Mouse (Mus musculus): ENCODE data around the gene Ap2m1. TPM values are rescaled to one million over a fixed set of nuclear protein-coding genes. Genes with fewer than 3 reads are reported as not detected.

The Ap2m1 gene
- polyA plus RNA-seq, 1 experiment = 405 TPM

DNA sequence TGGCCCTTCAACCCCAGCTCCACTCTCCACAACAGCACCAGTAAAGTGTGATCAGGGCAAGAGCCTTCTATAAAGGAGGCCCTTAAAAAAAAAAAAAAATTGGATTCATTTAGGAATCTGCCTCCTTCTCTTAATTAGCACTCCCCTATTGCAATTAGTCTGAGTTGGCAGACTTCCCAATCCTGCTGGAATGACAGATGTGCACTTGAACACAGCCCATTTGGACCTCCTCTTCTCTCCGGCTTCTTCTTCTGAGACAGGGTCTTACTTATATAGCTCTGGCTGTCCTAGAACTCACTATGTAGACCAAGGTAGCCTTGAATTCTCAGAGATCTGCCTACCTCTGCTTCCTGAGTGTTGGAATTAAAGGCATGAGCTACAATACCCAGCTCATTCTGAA, 5.9 kb upstream of the Ap2m1 start:
- DNase-seq (ENCODE audit: low read depth) = no peak

DNA sequence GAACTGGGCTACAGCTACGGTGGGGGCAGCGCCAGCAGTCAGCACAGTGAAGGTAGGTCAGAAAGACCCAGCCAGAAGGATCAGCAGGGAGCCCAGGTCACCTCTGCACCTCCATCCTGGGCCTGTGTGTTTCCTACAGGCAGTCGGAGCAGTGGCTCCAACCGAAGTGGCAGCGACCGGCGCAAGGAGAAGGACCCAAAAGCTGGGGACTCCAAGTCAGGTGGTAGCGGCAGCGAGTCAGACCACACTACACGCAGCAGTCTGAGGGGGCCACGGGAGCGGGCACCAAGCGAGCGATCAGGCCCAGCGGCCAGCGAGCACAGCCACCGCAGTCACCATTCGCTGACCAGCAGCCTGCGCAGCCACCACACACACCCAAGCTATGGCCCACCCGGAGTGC, 4.3 kb upstream of the Ap2m1 start:
- no peak for DNase-seq (ENCODE audit: low read depth)

DNA sequence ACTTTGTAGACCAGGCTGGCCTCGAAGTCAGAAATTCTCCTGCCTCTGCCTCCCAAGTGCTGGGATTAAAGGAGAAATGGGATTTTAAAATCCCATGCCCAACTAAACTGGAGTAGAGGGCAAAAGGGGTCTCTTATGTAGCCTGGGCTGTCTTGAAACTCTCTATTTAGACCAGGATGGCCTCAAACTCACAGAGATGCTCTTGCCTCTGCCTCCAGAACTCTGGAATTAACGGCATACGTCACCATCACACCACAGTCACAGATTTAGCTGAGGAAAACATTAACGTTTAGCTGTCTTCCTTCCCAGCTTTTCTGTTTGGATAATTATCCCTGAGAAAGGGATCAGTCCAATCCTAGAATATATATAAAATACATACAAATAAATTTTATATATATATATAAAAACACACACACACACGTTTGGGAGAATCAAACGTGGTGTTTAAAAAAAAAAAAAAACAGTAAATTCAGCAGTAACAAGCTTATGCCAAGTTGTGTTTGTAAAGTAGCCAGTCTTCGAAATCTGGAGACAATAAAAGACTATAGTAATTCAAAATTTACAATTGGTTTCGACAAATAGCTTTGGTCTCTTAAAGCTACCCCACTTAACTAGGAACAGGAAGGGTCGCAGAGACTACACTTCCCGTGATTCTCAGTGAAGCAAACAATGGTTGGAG, 522 bp upstream of the Ap2m1 start:
- no peak for DNase-seq (ENCODE audit: low read depth)

DNA sequence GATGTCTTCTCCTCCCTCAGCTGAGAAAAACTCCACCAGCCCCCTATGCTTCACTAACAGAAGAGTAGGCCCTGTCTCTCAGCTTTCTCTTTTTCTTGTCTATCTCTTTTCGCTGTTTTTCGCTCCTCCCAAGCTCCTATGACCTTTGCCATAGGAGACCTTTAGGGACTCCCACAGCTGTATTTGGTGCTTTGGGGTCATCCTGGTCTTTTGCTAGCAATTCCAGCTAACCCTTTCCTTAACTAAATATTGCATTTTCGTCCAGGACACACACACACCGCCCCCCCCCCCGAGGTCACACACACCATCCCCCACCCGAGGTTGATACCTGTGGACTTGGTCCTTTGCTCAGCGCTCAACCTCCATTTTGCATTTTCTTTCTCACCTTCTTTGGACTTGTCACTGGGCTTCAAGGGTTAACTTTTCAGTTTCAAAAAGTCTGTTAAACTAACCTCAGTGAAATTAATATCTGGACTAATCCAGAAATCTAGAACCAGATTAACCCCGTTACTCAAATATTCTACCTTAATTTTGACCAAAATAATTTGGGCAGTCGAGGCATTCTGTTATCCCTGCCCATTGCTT, 895 bp downstream of the Ap2m1 start:
- DNase-seq (ENCODE audit: low read depth) = no peak

DNA sequence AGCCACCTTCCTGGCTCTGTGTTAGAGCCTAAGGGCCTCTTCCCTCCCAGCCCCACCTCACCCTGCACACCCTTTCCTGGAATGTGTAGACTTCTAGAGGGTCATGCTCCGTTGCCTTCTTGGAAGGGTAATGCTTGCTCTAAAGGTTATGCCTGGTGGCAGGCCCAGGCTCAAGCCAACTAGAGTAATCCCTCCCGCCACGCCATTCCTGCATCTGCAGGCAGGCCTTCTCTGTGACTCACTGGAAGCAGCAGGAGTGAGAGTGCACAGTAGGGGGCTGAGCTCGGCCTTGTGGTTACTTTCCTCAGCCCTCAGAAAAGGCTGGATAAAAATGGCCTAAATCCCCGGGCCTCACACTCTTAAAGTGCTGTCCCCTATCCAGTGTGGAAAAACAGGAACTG, 1.8 kb downstream of the Ap2m1 start:
- no peak for DNase-seq (ENCODE audit: low read depth)

DNA sequence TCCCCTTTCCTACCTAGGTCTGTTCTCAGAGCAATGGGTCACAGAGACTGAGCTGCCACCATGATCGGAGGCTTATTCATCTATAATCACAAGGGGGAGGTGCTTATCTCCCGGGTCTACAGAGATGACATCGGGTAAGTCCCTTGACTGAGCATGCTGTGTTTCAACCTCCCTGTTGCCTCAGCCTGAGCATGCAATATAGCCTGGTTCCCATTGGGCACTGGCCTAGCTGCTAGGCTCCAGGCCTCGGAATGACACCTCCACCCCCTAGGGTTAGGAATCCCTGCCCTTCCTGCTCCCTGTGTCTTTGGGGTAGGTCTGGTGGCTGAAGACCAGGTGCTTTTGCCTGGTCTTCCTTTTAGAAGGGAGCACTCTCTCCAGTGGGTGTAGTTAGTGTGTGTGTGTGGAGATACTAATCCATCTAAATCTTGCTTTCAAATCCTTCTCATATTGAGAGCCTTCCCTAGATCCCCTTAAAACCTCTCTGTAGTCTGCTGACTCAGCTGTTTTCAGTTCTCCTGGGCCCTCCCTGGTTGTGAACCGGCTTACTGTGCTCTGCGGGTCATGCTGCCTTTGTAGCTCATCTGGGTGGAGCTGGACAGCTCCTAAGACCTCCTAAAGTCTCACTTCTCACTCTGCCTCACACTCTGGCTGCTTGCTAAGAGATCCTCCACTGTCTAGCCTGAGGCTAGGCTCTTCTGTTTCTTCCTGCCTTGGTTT, 2.5 kb downstream of the Ap2m1 start:
- no peak for DNase-seq (ENCODE audit: low read depth)

DNA sequence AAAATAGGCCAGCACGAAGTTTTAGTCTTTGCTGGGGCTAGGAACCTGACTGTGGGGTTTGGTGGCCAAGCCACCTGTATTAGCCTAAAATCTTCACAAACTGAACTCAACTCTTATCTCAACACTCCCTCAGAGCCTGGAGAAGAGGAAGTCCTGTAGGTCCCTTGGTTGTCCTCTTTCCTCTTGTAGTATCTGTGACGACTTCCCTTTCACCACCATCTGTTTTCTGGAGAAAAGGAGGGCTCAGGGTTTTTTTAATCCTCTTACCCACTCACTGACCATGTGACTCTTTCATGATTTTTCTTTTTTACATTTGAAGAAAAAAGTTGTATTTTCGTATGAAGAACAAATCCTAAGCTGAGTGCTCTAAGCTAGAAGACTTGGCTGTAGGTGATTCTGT, 4.4 kb downstream of the Ap2m1 start:
- no peak for DNase-seq (ENCODE audit: low read depth)

DNA sequence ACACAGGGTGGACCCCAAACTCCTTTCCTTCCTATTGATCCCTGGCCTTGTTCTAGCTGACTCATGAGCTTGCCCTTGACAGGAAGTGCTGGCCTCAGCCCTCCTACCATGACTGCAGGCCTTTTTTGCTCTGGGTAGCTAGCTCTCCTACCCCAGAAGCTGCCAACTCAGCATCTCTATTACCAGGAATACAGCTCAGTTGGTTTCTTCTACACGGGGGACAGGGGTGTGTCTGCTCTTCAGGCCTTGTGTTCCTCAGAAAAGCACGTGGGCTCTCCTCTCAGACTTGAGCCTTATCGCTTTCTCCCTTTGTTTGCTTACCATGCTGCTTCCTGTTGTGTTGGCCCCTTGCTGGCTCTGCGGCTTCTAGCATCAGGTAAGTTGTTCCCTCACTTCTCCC, 5.2 kb downstream of the Ap2m1 start:
- no peak for DNase-seq (ENCODE audit: low read depth)

DNA sequence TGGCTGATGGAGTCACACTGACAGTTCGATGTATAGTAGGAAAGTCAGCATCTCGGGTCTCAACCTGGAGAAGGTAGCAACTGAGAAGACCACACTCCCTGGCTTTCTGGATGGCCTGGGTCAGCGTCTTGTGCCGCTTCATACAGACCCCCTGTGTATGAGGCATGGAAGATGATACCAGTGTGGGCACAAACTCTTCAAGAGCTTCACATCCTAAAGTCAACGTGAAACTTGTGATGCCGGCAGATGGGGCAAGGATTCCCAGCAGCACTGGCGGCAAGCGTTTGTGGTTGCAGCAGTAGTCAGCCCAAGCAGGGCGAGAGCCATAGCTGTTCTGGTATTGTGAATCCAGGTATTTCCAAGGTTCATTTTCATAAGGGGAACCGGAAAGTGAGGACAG, 10.4 kb downstream of the Ap2m1 start:
- DNase-seq (ENCODE audit: low read depth) = no peak

DNA sequence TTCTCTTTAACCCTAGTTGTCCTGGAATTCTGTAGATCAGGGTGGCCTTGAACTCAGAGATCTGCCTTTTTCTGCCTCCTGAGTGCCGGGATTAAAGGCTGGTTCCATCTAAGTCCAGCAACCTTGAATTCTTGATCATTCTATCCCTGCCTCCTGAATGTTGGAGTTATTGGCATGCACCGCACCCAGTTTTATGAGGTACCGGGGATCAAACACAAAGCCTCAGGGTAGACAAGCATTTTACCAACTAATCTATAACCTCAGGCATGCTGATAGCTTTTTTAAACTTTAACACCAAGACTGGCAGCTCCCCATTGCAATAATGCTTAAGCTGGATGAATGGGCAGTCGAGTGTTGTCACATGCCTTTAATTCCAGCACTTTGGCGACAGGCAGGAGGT, 12.1 kb downstream of the Ap2m1 start:
- DNase-seq (ENCODE audit: low read depth) = no peak

DNA sequence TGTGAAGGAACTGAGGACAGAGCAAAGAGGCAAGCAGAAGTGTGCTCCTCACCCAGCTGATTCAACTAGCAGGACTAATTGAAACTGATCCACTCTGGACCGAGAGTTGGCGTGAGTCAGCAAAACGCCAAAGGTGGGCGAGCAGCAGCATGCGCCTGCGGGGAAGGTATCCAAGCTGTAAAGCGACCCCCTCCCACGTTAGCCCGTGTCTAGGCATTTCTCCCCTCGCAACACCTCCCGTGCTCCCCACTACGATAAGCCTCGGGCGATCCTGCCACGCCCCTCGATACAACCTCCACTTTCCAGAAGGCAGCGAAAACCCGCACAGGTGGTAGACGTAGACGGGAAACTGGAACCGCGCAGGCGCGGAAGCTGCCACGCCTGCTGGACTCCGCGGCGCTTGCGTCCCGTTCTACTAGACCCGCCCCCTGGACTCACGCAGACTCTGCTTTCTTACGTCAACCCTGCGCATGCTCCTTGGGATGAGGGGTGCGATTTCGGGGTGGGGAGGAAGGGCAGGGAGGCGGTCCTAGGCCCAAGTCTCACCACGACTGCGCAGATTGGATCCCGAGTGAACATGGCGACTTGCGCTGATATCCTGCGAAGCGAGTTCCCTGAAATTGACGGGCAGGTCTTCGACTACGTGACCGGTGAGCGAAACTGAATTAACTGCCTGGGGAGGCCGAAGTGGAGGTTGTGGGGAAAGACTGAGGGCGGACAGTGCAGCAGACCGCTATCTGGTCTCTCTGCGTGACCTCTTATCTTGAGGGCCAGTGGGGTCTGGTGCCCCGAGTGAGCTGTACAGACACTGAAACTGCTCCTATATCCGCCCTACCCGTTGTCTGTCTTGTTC, 13.0 kb downstream of the Ap2m1 start, which contains the start of gene Abcf3:
Gene Abcf3 (plus strand): TSS at position 482 of the 853 bp plus-strand sequence.
- peak; percentile 91 for DNase-seq (ENCODE audit: low read depth)

DNA sequence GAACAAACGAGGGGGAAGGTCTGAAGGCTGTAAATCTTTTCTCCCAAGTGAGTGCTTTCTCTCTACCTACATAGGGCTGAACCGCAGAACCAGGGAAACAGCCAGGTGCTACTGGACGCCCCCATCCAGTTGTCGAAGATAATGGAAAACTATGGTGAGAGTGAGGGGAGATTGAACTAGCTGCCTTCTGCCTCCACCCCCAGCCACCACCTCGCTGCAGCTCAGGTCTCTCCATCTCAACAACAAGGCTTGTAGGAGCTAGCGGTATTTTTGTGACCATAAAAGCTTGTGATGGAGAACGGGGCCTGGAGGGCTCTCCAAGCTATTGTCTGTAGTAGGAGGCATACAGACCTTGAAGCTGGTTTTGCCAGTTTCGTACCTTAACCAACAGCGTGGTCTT, 13.9 kb downstream of the Ap2m1 start:
- DNase-seq (ENCODE audit: low read depth) = no peak

DNA sequence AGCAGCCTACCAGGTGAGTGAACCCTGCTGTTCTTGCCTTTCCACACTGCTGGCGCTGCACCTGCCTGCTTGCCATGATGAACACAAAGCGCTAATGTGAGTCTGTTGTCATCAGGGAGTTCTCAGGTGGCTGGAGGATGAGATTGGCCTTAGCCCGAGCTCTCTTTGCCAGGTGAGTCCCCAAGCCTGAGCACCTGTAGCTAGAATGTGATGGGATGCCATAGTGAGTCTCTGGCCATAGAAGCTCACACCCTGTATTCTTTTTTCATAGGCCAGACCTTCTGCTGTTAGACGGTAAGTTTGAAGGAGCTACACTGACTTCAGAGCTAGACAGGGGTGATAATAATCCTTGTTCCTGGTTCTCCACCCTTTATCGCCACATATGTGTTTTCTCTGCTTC, 16.4 kb downstream of the Ap2m1 start:
- DNase-seq (ENCODE audit: low read depth) = no peak

DNA sequence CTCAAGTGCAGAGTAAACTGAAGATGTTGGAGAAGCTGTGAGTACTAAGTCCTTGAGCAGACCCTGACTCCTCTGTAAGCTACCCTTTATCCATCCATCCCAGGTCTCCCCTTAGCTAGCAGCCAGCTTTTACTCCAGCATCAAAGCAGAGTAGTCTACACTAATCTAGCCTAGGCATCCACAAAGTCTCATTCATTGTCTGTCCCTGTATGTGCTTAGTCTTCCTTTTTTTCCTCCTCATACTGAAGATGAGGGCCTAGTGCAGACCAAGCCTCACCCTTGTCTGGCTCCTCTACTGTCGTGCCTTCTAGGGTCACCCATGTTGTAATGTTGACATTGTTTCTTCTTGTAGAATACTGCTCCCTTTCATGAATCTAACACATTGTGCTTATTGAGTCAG, 17.3 kb downstream of the Ap2m1 start:
- no peak for DNase-seq (ENCODE audit: low read depth)

DNA sequence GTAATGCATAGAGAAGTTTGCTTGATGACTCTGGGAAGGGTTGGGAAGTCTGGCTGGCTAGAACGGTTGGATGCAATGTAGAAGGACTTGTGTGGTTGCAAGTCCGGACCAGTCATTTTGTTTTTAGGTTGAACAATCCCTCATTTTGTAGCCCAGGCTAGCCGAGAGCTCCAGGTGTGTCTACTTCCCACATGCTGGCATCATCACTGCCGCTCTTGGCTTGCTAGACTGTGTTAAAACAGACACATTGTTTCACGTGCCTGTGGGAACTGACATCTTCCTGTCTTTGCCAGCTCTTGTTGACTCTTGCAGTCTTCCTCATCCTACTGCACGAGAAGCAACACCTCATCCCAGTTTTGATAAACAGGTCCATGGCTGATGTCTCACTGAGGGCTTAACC, 19.7 kb downstream of the Ap2m1 start:
- DNase-seq (ENCODE audit: low read depth) = no peak

DNA sequence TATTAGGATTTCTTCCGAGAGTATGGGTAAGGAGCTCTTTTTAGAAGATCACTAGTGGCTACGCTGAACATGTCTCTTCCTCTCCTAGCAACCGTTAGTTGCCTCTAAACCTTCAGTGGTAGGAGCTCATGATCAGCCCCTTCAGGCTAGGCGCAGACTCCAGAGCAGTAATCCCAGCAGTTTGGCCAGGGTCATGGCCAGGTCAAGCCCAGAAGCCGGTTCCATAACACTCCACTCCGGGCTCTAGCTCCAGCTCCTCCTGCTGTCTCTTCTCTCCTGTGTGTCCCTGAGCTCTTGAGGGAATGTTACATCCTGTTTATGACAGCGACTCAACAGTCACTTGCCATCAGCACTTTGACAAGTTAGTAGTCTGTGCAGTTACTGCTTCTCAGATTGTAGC, 22.1 kb downstream of the Ap2m1 start:
- DNase-seq (ENCODE audit: low read depth) = no peak

DNA sequence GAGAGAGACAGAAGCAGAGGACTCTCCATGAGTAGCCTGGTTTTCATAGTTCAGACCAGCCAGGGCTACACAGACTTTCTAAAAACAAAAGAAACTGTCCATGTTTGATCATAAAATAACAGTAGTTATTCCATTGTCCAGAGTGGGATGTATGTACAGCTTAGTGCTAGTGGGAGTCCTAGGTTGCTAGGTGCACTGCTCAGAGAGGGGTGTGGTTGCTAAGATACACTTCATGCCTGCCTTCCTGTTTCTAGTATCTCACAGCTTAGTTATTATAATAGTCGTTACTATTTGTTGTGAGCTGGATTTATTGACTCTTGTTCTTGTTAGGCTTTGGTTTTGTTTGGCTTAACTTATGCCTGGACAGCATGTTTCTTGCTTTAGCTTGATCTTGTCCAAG, 29.8 kb downstream of the Ap2m1 start:
- DNase-seq (ENCODE audit: low read depth) = no peak

DNA sequence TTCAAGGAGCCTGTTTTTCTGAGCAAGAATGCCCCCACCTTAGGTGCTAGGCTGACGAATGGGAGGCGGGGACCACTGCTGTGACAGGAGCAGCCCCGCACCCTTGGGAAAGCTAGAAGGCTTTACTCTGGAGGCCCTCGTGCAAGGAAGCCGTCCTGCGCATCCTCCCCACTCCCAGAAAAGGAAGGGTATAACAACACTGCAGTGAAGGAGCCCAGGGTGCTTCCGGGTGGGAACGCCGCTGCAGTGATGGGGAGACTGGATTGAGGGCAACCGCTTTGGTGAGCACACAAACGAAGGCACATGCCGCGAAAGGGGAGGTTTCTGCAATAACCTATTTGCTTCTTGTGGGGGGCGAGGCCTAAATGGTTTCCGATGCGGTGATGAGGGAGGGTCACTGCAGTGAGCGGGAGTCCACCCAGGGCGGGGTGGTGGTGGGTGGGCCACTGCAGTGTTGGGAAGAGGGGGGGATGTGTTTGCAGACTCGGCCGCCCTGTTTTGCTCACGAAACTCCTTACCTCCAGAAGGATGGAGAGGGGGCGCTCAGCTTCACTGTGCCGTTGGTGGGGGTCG, 54.2 kb downstream of the Ap2m1 start, which contains the start of gene Vwa5b2:
Gene Vwa5b2 (plus strand): TSS at position 106 of the 573 bp plus-strand sequence.
- DNase-seq (ENCODE audit: low read depth) = no peak

DNA sequence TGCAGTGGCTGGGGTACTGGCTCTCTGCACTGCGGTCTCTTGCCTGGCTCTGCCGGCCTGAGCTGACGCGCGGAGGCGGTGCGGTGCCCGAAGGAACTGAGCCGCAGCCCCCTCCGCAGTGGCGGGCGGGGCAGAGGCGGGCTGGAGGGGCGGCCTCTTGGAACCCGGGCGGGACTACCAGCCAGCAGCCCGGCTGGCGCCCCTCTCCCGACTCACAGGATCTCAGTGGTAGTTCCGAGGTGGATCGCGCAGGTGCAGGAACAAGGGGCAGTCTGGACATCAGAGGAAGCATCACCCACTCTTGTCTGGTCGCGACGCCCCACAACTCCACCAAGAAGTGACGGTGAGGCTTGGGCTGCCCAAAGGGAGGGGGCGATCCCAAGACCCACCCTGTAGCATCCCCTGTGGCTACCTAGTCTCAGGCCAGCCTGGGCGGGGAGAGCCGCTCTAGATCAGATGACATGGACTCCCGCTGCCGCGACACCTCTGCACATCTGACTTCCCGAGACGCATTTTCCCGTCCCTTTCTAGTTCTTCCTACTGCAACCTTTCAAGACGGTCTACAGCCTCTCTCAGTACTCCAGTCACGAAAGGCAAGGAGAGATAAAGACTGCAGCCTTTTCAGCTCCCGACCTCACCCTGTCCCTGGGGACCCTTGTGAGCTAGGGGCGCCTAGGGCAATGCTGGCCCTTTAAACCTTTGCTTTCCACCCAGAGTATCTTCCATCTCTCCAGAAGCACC, 54.8 kb downstream of the Ap2m1 start:
- DNase-seq (ENCODE audit: low read depth) = no peak

DNA sequence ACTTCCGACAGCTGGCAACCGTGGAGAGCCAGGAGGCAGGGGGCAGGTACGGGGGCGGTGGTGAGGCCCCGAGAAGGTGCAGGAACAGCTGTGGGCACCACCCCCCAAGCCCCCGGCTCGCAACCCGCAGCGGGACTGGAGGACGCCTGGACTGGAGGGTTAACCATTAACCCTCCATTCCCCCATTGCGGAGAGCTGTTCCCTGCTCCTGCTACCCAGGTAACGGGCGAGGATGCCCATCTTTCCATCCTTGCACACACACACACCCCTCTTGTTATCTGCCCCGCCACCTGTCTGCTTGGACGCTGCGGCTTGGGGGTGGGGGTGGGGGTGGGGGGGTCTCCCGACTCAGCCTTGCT, 55.4 kb downstream of the Ap2m1 start:
- no peak for DNase-seq (ENCODE audit: low read depth)

DNA sequence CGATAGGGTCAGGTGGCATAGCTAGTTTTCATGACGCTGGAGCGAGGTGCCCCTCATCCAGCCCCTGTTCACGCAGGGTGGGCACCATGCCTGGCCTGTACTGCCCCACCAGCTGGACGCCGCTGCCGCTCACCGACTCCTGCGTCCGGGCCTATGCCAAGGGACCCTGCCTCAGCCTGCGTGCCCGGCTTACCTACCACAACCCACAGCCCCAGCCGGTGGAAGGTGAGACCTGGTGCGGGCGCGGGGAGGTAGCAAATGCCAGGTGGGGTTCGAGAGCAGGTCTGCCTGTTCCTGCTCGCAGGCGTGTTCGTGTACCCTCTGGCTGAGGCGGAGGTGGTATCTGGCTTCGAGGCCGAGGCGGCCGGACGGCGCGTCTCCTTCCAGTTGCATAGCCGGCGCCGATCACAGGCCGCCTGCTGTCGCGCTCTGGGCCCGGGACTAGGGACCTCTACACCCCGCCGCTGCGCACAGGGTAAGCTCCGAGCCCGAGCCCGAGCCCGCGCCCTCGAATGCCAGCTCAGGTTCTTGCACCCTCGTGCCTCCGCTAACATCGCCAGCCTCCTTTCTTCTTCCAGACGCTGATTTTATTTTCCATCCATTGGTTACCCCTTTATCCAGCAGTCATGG, 55.9 kb downstream of the Ap2m1 start:
- DNase-seq (ENCODE audit: low read depth) = no peak

All from gonadal fat pad, adult 2 months (tissue).